Mouse (Mus musculus): ENCODE measurements around the gene Atg7. TPM values are rescaled to one million over a fixed set of nuclear protein-coding genes. Genes with fewer than 3 reads are reported as not detected.
"Not testable (repeated sequence)": the region's sequence is repeated elsewhere in the genome, so short reads cannot be mapped to it uniquely, and the experiment has no call there.

Atg7 gene
- 21.5 and 24.3 TPM in 2 replicates for polyA plus RNA-seq (2012; rRNA removed)

- DNase-seq (ENCODE audit: low spot score) = peak; percentile 80
Observed at GRCm38 (mm10) chr6:114642601-114643528, at the start of gene Atg7. Atg7 (plus strand) TSS chr6:114643097.

- peak; percentile 23 for DNase-seq (ENCODE audit: low spot score)
Observed at GRCm38 (mm10) chr6:114614076-114614475, 28.8 kb upstream of the Atg7 start.

GRCm38 (mm10) chr6:114633886-114634285, 9.0 kb upstream of the Atg7 start:
- not testable (repeated sequence) for DNase-seq (ENCODE audit: low spot score)

GRCm38 (mm10) chr6:114643716-114644115, 819 bp downstream of the Atg7 start:
- no peak for DNase-seq (ENCODE audit: low spot score)

- DNase-seq (ENCODE audit: low spot score) = no peak
Observed at GRCm38 (mm10) chr6:114644531-114644930, 1.6 kb downstream of the Atg7 start.

- DNase-seq (ENCODE audit: low spot score) = no peak
Observed at GRCm38 (mm10) chr6:114646201-114646600, 3.3 kb downstream of the Atg7 start.

- DNase-seq (ENCODE audit: low spot score) = no peak
Observed at GRCm38 (mm10) chr6:114647011-114647410, 4.1 kb downstream of the Atg7 start.

GRCm38 (mm10) chr6:114648352-114649030, 5.6 kb downstream of the Atg7 start:
- no peak for DNase-seq (ENCODE audit: low spot score)

- DNase-seq (ENCODE audit: low spot score) = no peak
Observed at GRCm38 (mm10) chr6:114652209-114652608, 9.3 kb downstream of the Atg7 start.

- no peak for DNase-seq (ENCODE audit: low spot score)
Observed at GRCm38 (mm10) chr6:114656826-114657600, 14.1 kb downstream of the Atg7 start.

- no peak for DNase-seq (ENCODE audit: low spot score)
Observed at GRCm38 (mm10) chr6:114657807-114658206, 14.9 kb downstream of the Atg7 start.

GRCm38 (mm10) chr6:114659278-114659991, 16.5 kb downstream of the Atg7 start:
- no peak for DNase-seq (ENCODE audit: low spot score)

- DNase-seq (ENCODE audit: low spot score) = no peak
Observed at GRCm38 (mm10) chr6:114659992-114660800, 17.3 kb downstream of the Atg7 start.

- DNase-seq (ENCODE audit: low spot score) = no peak
Observed at GRCm38 (mm10) chr6:114663707-114664106, 20.8 kb downstream of the Atg7 start.

- DNase-seq (ENCODE audit: low spot score) = no peak
Observed at GRCm38 (mm10) chr6:114664716-114665115, 21.8 kb downstream of the Atg7 start.

- DNase-seq (ENCODE audit: low spot score) = no peak
Observed at GRCm38 (mm10) chr6:114667518-114667917, 24.6 kb downstream of the Atg7 start.

- DNase-seq (ENCODE audit: low spot score) = no peak
Observed at GRCm38 (mm10) chr6:114674771-114675170, 31.9 kb downstream of the Atg7 start.

GRCm38 (mm10) chr6:114676091-114676490, 33.2 kb downstream of the Atg7 start:
- no peak for DNase-seq (ENCODE audit: low spot score)

- no peak for DNase-seq (ENCODE audit: low spot score)
Observed at GRCm38 (mm10) chr6:114682092-114682711, 39.3 kb downstream of the Atg7 start.

- DNase-seq (ENCODE audit: low spot score) = no peak
Observed at GRCm38 (mm10) chr6:114683741-114684140, 40.8 kb downstream of the Atg7 start.

All from urinary bladder, adult 2 months (tissue).